Mouse (Mus musculus): ENCODE data around the gene Nfrkb. TPM values are rescaled to one million over a fixed set of nuclear protein-coding genes. Genes with fewer than 3 reads are reported as not detected.

The Nfrkb gene
- 7.8 TPM for polyA plus RNA-seq (2012; fragmentation: generic; extraction: Trizol)

DNA sequence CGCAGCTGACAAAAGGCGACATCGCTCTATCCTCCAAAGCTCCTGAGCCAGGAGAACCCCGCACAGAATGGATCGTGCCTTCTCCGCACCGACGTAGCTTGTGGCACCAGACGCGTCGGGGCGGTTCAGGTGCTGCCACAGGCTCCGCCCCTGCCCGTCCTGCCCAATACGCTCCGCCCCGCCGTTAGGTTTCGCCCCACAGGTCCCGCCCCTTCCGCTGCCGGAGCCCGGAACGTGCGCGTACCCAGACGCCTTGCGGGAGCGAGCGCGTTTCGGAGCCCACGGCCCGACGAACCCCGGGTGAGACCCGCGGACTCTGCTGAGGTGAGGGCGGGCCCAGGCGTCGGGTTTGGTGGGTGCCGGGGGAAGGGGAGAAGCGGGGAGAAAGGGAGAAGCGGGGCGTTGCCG, at the start of gene Nfrkb:
Gene Nfrkb (plus strand): TSS at position 246 of the 408 bp plus-strand sequence.
- Histone ChIP-seq H3K4me2 (ENCODE audit: low read depth) (peak within 1 kb of the TSS; percentile 95), H3K4me3 (peak within 1 kb of the TSS; percentile 65), H3K79me2 (ENCODE audit: control insufficient read depth, insufficient read depth) (peaks cover 10% of the 10 kb centered on the region), H3K36me3 (ENCODE audit: control insufficient read depth, insufficient read depth) (no peaks in the 10 kb centered on the region), H3K27me3 (ENCODE audit: control insufficient read depth, insufficient read depth, insufficient read length) (no peaks in the 10 kb centered on the region), H3ac (ENCODE audit: control insufficient read depth, insufficient read length) (peak within 1 kb of the TSS; percentile 2)
- TF ChIP-seq MYOG (IDR thresholded peaks at IDR 0.05; ENCODE audit: control insufficient read depth in 1 of 3, insufficient read depth in 1 of 3, insufficient read length in 2 of 3, low read depth in 2 of 3) (peak in 1 of 3 experiments; percentile 3), CEBPB (IDR thresholded peaks at IDR 0.05; ENCODE audit: insufficient read depth, poor library complexity, severe bottlenecking) (no peak), MAX (IDR thresholded peaks at IDR 0.05; ENCODE audit: low read depth) (no peak), SRF (IDR thresholded peaks at IDR 0.05; ENCODE audit: control insufficient read depth, insufficient read length, low read depth) (no peak), E2F4 (IDR thresholded peaks at IDR 0.05; ENCODE audit: insufficient read depth) (no peak), REST (IDR thresholded peaks at IDR 0.05; ENCODE audit: insufficient read depth, insufficient read length) (no peak), POLR2AphosphoS2 (IDR thresholded peaks at IDR 0.05; ENCODE audit: insufficient read length, low read depth) (peak; percentile 92), TCF3 (IDR thresholded peaks at IDR 0.05; ENCODE audit: insufficient read length, low read depth) (no peak), TCF12 (IDR thresholded peaks at IDR 0.05; ENCODE audit: insufficient read depth, poor library complexity, severe bottlenecking) (no peak), MYOD1 (IDR thresholded peaks at IDR 0.05; ENCODE audit: control insufficient read depth in 1 of 3, insufficient read length in 2 of 3, low read depth in 2 of 3) (no peak), USF1 (IDR thresholded peaks at IDR 0.05; ENCODE audit: low read depth) (no peak), POLR2A (IDR thresholded peaks at IDR 0.05; ENCODE audit: insufficient read length, low read depth) (peak; percentile 94)

DNA sequence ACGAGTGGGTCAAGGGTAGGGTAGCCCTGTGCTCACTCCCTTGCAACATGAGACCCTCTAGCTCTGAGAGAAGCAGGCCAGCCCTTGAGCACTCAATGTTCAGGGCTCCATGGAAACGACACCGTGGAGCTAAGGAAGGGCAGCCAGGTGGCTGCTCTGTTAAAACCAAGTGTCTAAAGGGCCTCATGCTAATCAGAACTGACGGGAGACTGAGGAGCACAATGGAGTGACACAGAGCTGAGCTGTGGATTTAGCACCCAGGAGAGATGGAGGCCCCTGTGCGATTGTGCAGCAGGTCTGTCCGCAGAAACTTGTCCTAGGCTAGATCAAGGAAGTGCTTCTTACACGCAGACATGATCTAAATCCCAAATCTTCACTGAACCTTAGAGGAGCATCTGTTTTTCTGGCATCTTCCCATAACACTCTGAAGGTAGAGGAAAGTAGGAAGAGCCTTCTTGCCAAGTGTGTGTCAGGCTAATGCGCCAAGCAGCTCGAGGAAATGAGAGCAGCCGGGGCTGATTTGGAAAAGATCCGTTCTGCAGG, 41.6 kb upstream of the Nfrkb start:
- Histone ChIP-seq H3K27me3 (ENCODE audit: control insufficient read depth, insufficient read depth, insufficient read length) (no peaks in the 10 kb centered on the region), H3ac (ENCODE audit: control insufficient read depth, insufficient read length) (no peak overlapping the region), H3K79me2 (ENCODE audit: control insufficient read depth, insufficient read depth) (no peaks in the 10 kb centered on the region), H3K4me3 (no peak overlapping the region), H3K4me2 (ENCODE audit: low read depth) (no peak overlapping the region), H3K36me3 (ENCODE audit: control insufficient read depth, insufficient read depth) (no peaks in the 10 kb centered on the region)
- TF ChIP-seq MYOD1 (IDR thresholded peaks at IDR 0.05; ENCODE audit: control insufficient read depth in 1 of 3, insufficient read length in 2 of 3, low read depth in 2 of 3), result no peak
- TF ChIP-seq MAX (IDR thresholded peaks at IDR 0.05; ENCODE audit: low read depth), result no peak
- TF ChIP-seq TCF12 (IDR thresholded peaks at IDR 0.05; ENCODE audit: insufficient read depth, poor library complexity, severe bottlenecking), result no peak
- no peak for TF ChIP-seq TCF3 (IDR thresholded peaks at IDR 0.05; ENCODE audit: insufficient read length, low read depth)
- TF ChIP-seq REST (IDR thresholded peaks at IDR 0.05; ENCODE audit: insufficient read depth, insufficient read length), result no peak
- TF ChIP-seq CEBPB (IDR thresholded peaks at IDR 0.05; ENCODE audit: insufficient read depth, poor library complexity, severe bottlenecking), result no peak
- TF ChIP-seq POLR2AphosphoS2 (IDR thresholded peaks at IDR 0.05; ENCODE audit: insufficient read length, low read depth), result no peak
- no peak for TF ChIP-seq USF1 (IDR thresholded peaks at IDR 0.05; ENCODE audit: low read depth)
- TF ChIP-seq POLR2A (IDR thresholded peaks at IDR 0.05; ENCODE audit: insufficient read length, low read depth), result no peak
- no peak for TF ChIP-seq SRF (IDR thresholded peaks at IDR 0.05; ENCODE audit: control insufficient read depth, insufficient read length, low read depth)
- no peak for TF ChIP-seq E2F4 (IDR thresholded peaks at IDR 0.05; ENCODE audit: insufficient read depth)
- no peak for TF ChIP-seq MYOG (IDR thresholded peaks at IDR 0.05; ENCODE audit: control insufficient read depth in 1 of 3, insufficient read depth in 1 of 3, insufficient read length in 2 of 3, low read depth in 2 of 3)

DNA sequence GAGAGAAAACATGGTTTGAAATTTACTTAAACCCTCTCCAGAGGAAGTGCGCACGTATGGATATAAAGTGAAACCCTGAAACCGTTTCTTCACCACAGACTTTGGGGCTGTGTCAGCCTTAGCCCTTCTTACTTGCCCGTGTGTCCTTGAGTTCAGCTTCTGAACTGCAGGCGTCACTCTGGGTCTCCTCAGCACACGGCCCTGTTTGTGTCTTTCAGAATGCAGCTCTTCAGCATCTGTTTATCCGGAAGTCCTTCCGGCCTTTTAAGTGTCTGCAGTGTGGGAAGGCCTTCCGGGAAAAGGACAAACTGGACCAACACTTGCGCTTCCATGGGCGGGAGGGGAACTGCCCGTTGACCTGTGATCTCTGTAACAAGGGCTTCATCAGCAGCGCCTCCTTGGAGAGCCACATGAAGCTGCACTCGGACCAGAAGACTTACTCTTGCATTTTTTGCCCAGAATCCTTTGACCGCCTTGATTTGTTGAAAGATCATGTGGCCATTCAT, 39.4 kb upstream of the Nfrkb start:
- TF ChIP-seq TCF12 (IDR thresholded peaks at IDR 0.05; ENCODE audit: insufficient read depth, poor library complexity, severe bottlenecking) (no peak), TCF3 (IDR thresholded peaks at IDR 0.05; ENCODE audit: insufficient read length, low read depth) (no peak), POLR2A (IDR thresholded peaks at IDR 0.05; ENCODE audit: insufficient read length, low read depth) (no peak), USF1 (IDR thresholded peaks at IDR 0.05; ENCODE audit: low read depth) (no peak), POLR2AphosphoS2 (IDR thresholded peaks at IDR 0.05; ENCODE audit: insufficient read length, low read depth) (no peak), MYOD1 (IDR thresholded peaks at IDR 0.05; ENCODE audit: control insufficient read depth in 1 of 3, insufficient read length in 2 of 3, low read depth in 2 of 3) (no peak), REST (IDR thresholded peaks at IDR 0.05; ENCODE audit: insufficient read depth, insufficient read length) (no peak), SRF (IDR thresholded peaks at IDR 0.05; ENCODE audit: control insufficient read depth, insufficient read length, low read depth) (no peak), MAX (IDR thresholded peaks at IDR 0.05; ENCODE audit: low read depth) (no peak), E2F4 (IDR thresholded peaks at IDR 0.05; ENCODE audit: insufficient read depth) (no peak), MYOG (IDR thresholded peaks at IDR 0.05; ENCODE audit: control insufficient read depth in 1 of 3, insufficient read depth in 1 of 3, insufficient read length in 2 of 3, low read depth in 2 of 3) (no peak), CEBPB (IDR thresholded peaks at IDR 0.05; ENCODE audit: insufficient read depth, poor library complexity, severe bottlenecking) (no peak)
- H3K4me2 ChIP-seq (ENCODE audit: low read depth), result no peak overlapping the region
- peaks cover 5% of the 10 kb centered on the region for H3K36me3 ChIP-seq (ENCODE audit: control insufficient read depth, insufficient read depth)

DNA sequence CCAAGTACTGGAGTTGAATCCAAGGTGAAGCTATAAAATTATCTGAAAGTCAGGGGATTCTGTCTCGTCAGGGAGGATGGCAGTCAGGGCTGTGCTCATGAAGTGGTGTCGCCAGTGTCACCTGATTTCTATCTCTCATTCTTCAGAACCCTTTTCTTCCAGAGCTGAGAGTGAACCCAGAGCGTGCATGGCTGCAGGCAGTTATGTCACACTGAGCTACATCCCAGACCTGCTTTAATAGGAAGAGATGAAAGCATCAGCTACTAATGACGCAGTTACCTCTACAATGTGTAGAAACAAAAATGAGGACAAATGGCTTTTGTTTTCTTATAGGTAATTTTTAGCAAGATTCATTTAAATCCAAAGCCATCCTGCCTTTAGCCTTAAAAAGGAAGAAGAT, 37.5 kb upstream of the Nfrkb start:
- no peaks in the 10 kb centered on the region for H3K79me2 ChIP-seq (ENCODE audit: control insufficient read depth, insufficient read depth)
- TF ChIP-seq E2F4 (IDR thresholded peaks at IDR 0.05; ENCODE audit: insufficient read depth), result no peak
- no peak for TF ChIP-seq MYOD1 (IDR thresholded peaks at IDR 0.05; ENCODE audit: control insufficient read depth in 1 of 3, insufficient read length in 2 of 3, low read depth in 2 of 3)
- TF ChIP-seq POLR2A (IDR thresholded peaks at IDR 0.05; ENCODE audit: insufficient read length, low read depth), result no peak
- no peak for TF ChIP-seq REST (IDR thresholded peaks at IDR 0.05; ENCODE audit: insufficient read depth, insufficient read length)
- no peak for TF ChIP-seq SRF (IDR thresholded peaks at IDR 0.05; ENCODE audit: control insufficient read depth, insufficient read length, low read depth)
- TF ChIP-seq POLR2AphosphoS2 (IDR thresholded peaks at IDR 0.05; ENCODE audit: insufficient read length, low read depth), result no peak
- H3K4me2 ChIP-seq (ENCODE audit: low read depth), result no peak overlapping the region
- no peaks in the 10 kb centered on the region for H3K27me3 ChIP-seq (ENCODE audit: control insufficient read depth, insufficient read depth, insufficient read length)
- H3K4me3 ChIP-seq, result no peak overlapping the region
- peaks cover 5% of the 10 kb centered on the region for H3K36me3 ChIP-seq (ENCODE audit: control insufficient read depth, insufficient read depth)
- no peak overlapping the region for H3ac ChIP-seq (ENCODE audit: control insufficient read depth, insufficient read length)

More for the DNA sequence above, 39.4 kb upstream of the Nfrkb start:
- H3ac ChIP-seq (ENCODE audit: control insufficient read depth, insufficient read length), result no peak overlapping the region
- no peak overlapping the region for H3K4me3 ChIP-seq
- H3K79me2 ChIP-seq (ENCODE audit: control insufficient read depth, insufficient read depth), result no peaks in the 10 kb centered on the region
- H3K27me3 ChIP-seq (ENCODE audit: control insufficient read depth, insufficient read depth, insufficient read length), result no peaks in the 10 kb centered on the region

Data from myocyte (in vitro differentiated cells).